Mouse (Mus musculus) stomach, postnatal 0 days (tissue): ENCODE measurements around the gene Cby1. TPM values are rescaled to one million over a fixed set of nuclear protein-coding genes. Genes with fewer than 3 reads are reported as not detected.
"Not testable (repeated sequence)": the region's sequence is repeated elsewhere in the genome, so short reads cannot be mapped to it uniquely, and the experiment has no call there.

Source experiments
- ATAC-seq: fragments of 200-750 bp; cut with Nextera tagmentation; 2 replicates; pipeline ENCODE4 v1.8.0; 2017; ENCODE audit not compliant: low FRiP score, low TSS enrichment
- DNase-seq: peaks from one replicate; pipeline ENCODE4 v3.0.0-alpha.2; 2016; ENCODE audit warnings: low spot score
- H3K27ac ChIP-seq: fragments of 300-500 bp; sonication (generic); replicated peaks from 2 replicates; pipeline ENCODE4 v1.5.1; 2014; ENCODE audit warnings: mild to moderate bottlenecking, control low read depth
- H3K27me3 ChIP-seq: fragments of 300-500 bp; sonication (generic); 2 replicates; pipeline ENCODE4 v1.6.1; 2014; ENCODE audit warnings: low read length; ENCODE audit not compliant: control insufficient read depth, insufficient read depth
- H3K36me3 ChIP-seq: fragments of 300-500 bp; sonication (generic); 2 replicates; pipeline ENCODE4 v1.6.1; 2014; ENCODE audit warnings: low read length, mixed read lengths; ENCODE audit not compliant: control insufficient read depth, insufficient read depth
- H3K4me1 ChIP-seq: fragments of 300-500 bp; sonication (generic); replicated peaks from 2 replicates; pipeline ENCODE4 v1.6.1; 2014; ENCODE audit warnings: antibody characterized with exemption; ENCODE audit not compliant: control insufficient read depth, insufficient read depth
- H3K4me2 ChIP-seq: fragments of 300-500 bp; sonication (generic); replicated peaks from 2 replicates; pipeline ENCODE4 v1.6.1; 2014; ENCODE audit warnings: low read depth, mild to moderate bottlenecking, control low read depth, moderate library complexity
- H3K4me3 ChIP-seq: fragments of 300-500 bp; sonication (generic); 2 replicates; pipeline ENCODE4 v1.5.1; 2014; ENCODE audit warnings: low read depth, low read length, control low read depth
- H3K9ac ChIP-seq: fragments of 300-500 bp; sonication (generic); 2 replicates; pipeline ENCODE4 v1.6.1; 2014; ENCODE audit warnings: mild to moderate bottlenecking, low read length, control low read depth, mixed read lengths
- H3K9me3 ChIP-seq: fragments of 300-500 bp; sonication (generic); 2 replicates; pipeline ENCODE4 v1.6.1; 2016; ENCODE audit warnings: low read length; ENCODE audit not compliant: control insufficient read depth
- CTCF ChIP-seq: IDR thresholded peaks from 2 replicates; pipeline ENCODE4 v1.5.1; 2016; ENCODE audit warnings: antibody characterized with exemption, low read depth, mild to moderate bottlenecking, moderate library complexity
- EP300 ChIP-seq: optimal IDR thresholded peaks from 2 replicates; pipeline ENCODE3; 2016; ENCODE audit warnings: antibody characterized with exemption
- WGBS: fragments of 180-500 bp; shearing (Covaris S2); extraction: QIAGEN DNeasy Blood & Tissue Kit; methylation state at CpG from one replicate; pipeline ENCODE4 v1.1.7; 2014; 5-methylcytosine and 5-hydroxymethylcytosine counted together
- polyA plus RNA-seq: library from polyadenylated mRNA; unstranded; fragments of >200 nt; fragmentation: Nextera tagmentation; extraction: Ambion mirVana; gene quantifications from 2 replicates; pipeline ENCODE4 v1.2.1, GENCODE M21; 2015

Cby1 gene
- polyA plus RNA-seq, 1 experiment from 2014 or later, result 31.2 TPM

DNA sequence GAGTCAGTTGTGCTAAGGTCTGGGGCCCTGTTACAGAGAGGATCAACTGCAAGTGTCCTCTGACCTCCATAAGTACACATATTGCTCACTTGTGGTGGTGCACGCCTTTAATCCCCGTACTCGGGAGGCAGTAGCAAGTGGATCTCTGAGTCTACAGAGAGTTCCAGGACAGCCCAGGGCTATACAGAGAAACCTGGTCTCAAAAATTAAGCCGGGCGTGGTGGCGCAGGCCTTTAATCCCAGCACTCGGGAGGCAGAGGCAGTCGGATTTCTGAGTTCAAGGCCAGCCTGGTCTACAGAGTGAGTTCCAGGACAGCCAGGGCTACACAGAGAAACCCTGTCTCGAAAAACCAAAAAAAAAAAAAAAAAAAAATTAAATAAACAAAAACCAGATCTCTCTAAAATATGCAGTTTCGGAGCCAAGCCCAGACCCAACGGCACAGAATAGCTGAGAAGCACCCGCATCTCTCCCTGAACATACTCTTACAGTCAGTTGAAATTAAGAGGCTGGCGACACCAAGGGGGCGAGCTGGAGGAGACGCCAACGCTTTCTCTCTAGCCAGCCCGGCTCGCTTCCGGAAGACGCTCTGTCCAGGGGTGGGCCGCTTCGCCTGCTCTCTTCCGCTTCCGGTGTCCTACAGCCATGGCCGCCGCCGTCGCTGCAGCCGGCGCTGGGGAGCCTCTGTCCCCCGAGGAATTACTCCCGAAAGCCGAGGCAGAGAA, 11.4 kb downstream of the Cby1 start, which contains the start of gene Tomm22:
TSS of gene Tomm22 (plus strand) at position 613 of the 723 bp plus-strand sequence.
- Histone ChIP-seq H3K4me1 (no peaks in the 10 kb centered on the region), H3K27me3 (no peaks in the 10 kb centered on the region), H3K36me3 (peaks cover 27% of the 10 kb centered on the region), H3K9me3 (no peaks in the 10 kb centered on the region), H3K27ac (0 out of 2 replicates have a peak within 1 kb of the TSS, but pooled peaks have one; percentile 53), H3K4me2 (peak within 1 kb of the TSS; percentile 88), H3K9ac (peak within 1 kb of the TSS; percentile 88), H3K4me3 (peak within 1 kb of the TSS; percentile 81)
- DNase-seq, result peak; percentile 93
- TF ChIP-seq EP300, result no peak
- TF ChIP-seq CTCF, result peak; percentile 75
- ATAC-seq, result peak; percentile 94
- 16% methylated on average over 32 of the region's 33 CpGs for WGBS

DNA sequence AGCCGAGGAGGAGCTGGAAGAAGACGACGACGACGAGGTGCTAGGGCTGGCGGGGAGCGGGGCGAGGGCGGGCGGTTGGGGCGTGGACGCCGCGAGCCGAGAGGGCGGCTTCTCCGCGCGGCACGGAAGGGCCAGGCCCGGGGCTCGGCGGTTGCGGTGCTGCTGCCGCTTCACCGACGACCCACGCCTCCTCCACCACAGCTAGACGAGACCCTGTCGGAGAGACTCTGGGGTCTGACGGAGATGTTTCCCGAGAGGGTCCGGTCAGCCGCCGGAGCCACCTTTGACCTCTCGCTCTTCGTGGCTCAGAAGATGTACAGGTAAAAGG, 11.9 kb downstream of the Cby1 start:
- H3K4me2 ChIP-seq, result peak overlapping the region; percentile 88
- H3K36me3 ChIP-seq, result peaks cover 26% of the 10 kb centered on the region
- H3K4me1 ChIP-seq, result no peaks in the 10 kb centered on the region
- TF ChIP-seq EP300 (no peak), CTCF (no peak)
- no peaks in the 10 kb centered on the region for H3K27me3 ChIP-seq
- ATAC-seq (peak; percentile 43), DNase-seq (no peak)
- H3K4me3 ChIP-seq, result peak overlapping the region; percentile 81
- H3K9me3 ChIP-seq, result no peaks in the 10 kb centered on the region
- 0% methylated on average over 36 of the region's 37 CpGs for WGBS
- 0 out of 2 replicates have a peak overlapping the region, but pooled peaks have one; percentile 53 for H3K27ac ChIP-seq
- peak overlapping the region; percentile 88 for H3K9ac ChIP-seq

DNA sequence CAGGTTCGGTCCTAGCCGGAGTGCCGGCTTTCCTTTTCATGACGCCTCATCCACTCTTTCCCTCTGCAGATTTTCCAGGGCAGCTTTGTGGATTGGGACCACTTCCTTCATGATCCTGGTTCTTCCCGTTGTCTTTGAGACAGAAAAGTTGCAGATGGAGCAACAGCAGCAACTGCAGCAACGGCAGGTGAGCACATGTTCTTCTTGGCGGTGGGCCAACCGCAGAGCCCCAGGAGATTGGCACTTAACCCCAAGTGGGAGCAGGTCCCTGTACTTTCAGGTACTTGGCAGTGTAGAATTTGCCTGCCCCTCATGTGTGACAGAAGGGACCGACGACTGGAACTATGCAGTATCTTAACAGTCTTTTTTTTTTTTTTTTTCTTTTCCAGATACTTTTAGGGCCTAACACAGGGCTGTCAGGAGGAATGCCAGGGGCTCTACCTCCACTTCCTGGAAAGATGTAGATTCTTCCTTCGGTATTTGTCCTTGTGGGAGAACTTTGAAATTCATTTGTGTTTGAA, 12.9 kb downstream of the Cby1 start:
- not testable (repeated sequence) for H3K4me1 ChIP-seq, H3K9ac ChIP-seq, DNase-seq, H3K9me3 ChIP-seq, ATAC-seq, H3K27ac ChIP-seq, H3K27me3 ChIP-seq
- Histone ChIP-seq H3K4me2 (peak overlapping the region; percentile 88), H3K4me3 (peak overlapping the region; percentile 81; the same call in 1 of the 2 replicates), H3K36me3 (peaks cover 22% of the 10 kb centered on the region)
- WGBS, result 71% methylated on average over 11 of the region's 11 CpGs

DNA sequence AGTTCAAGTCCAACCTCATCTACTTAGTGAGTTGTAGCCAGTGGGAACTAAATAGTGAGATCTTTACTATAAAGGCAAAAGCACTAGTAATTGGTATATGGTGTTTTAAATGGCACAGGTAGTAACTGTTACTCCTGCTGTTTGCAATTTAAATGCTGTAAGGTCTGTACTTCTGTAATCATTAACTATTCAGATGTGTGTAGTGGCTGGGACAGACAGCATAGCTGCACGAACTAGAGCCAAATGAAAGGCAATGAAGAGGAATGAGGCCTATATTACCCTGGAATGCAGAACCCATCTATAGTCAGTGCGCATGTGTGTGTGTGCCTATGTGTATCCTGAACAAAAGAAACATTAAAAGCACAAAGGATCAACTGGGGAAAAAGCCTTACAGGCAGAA, 18.9 kb downstream of the Cby1 start:
- Histone ChIP-seq H3K9me3 (no peaks in the 10 kb centered on the region), H3K36me3 (peaks cover 22% of the 10 kb centered on the region), H3K4me1 (no peaks in the 10 kb centered on the region), H3K9ac (no peak overlapping the region), H3K27me3 (no peaks in the 10 kb centered on the region), H3K4me3 (no peak overlapping the region), H3K27ac (no peak overlapping the region), H3K4me2 (no peak overlapping the region)
- DNase-seq, result no peak
- no peak for ATAC-seq
- WGBS, result 67% methylated on average over 2 of the region's 2 CpGs
- no peak for TF ChIP-seq CTCF
- TF ChIP-seq EP300, result no peak

DNA sequence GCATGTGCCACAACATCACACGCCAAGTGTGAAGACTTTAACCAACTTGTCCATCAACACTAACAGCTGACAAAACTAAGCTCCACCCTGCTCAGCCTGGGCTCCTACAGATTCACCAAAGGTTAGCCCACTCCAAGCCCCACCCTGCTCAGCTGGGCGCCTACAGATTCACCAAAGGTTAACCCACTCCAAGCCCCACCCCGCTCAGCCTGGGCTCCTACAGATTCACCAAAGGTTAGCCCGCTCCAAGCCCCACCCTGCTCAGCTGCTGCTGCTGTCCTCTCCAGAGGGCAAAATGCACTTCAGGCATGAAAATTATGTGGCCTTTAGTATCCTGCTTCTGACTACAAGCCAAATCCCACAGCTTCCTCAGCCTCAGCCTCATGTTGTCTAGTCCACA, 23.0 kb downstream of the Cby1 start:
- H3K9ac ChIP-seq, result no peak overlapping the region
- ATAC-seq, result no peak
- H3K4me2 ChIP-seq, result no peak overlapping the region
- TF ChIP-seq EP300 (no peak), CTCF (no peak)
- no peak overlapping the region for H3K27ac ChIP-seq
- no peaks in the 10 kb centered on the region for H3K36me3 ChIP-seq
- H3K27me3 ChIP-seq, result no peaks in the 10 kb centered on the region
- no peak overlapping the region for H3K4me3 ChIP-seq
- H3K9me3 ChIP-seq, result no peaks in the 10 kb centered on the region
- H3K4me1 ChIP-seq, result peaks cover 22% of the 10 kb centered on the region
- WGBS, result 83% methylated on average over 4 of the region's 4 CpGs
- DNase-seq, result no peak

DNA sequence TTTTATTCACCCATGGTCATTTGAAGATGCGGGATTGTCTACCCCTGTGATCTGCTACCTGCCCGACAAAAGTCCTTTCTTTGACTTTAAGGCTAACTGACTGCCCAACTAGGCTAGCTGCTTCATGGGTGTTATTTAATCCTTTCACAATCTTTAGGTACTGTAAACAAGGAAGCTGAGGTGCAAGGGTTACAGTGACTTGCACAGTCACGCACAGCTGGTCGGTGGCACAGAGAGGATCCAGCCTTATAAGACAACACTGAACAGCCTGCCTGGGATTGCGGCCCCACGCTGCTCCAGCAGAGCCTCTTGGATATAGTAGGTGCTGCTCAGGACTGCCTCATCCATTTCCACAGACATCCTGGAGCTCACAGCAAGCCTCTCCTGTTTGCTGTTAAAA, 24.1 kb downstream of the Cby1 start:
- Histone ChIP-seq H3K9ac (peak overlapping the region; percentile 35; the same call in 1 of the 2 replicates), H3K27me3 (no peaks in the 10 kb centered on the region), H3K4me1 (peaks cover 22% of the 10 kb centered on the region), H3K9me3 (no peaks in the 10 kb centered on the region), H3K36me3 (no peaks in the 10 kb centered on the region), H3K27ac (peak overlapping the region; percentile 53; the same call in 1 of the 2 replicates), H3K4me2 (no peak overlapping the region; the same call in 1 of the 2 replicates), H3K4me3 (no peak overlapping the region)
- WGBS, result 55% methylated on average over 6 of the region's 6 CpGs
- peak; percentile 48 for DNase-seq
- peak; percentile 36; the same call in 1 of the 2 replicates for ATAC-seq
- TF ChIP-seq EP300 (no peak), CTCF (no peak)
